Mouse (Mus musculus): ENCODE data around the gene Egfl8. TPM values are rescaled to one million over a fixed set of nuclear protein-coding genes. Genes with fewer than 3 reads are reported as not detected.

The Egfl8 gene
- polyA plus RNA-seq, 1 experiment = 0.16 TPM

GRCm38 (mm10) chr17:34583397-34583796 lies 32.4 kb downstream of the Egfl8 start:
- no peak for TF ChIP-seq CEBPB (IDR thresholded peaks at IDR 0.05; ENCODE audit: insufficient read depth, poor library complexity, severe bottlenecking)
- TF ChIP-seq MYOD1 (IDR thresholded peaks at IDR 0.05; ENCODE audit: control insufficient read depth in 1 of 3, insufficient read length in 2 of 3, low read depth in 2 of 3) = no peak
- no peak for TF ChIP-seq REST (IDR thresholded peaks at IDR 0.05; ENCODE audit: insufficient read depth, insufficient read length)
- no peak for TF ChIP-seq TCF3 (IDR thresholded peaks at IDR 0.05; ENCODE audit: insufficient read length, low read depth)
- TF ChIP-seq POLR2AphosphoS2 (IDR thresholded peaks at IDR 0.05; ENCODE audit: insufficient read length, low read depth) = no peak
- no peak for TF ChIP-seq TCF12 (IDR thresholded peaks at IDR 0.05; ENCODE audit: insufficient read depth, poor library complexity, severe bottlenecking)
- TF ChIP-seq USF1 (IDR thresholded peaks at IDR 0.05; ENCODE audit: low read depth) = no peak

GRCm38 (mm10) chr17:34582528-34582927 lies 33.2 kb downstream of the Egfl8 start:
- H3ac ChIP-seq (ENCODE audit: control insufficient read depth, insufficient read length) = no peak overlapping the region
- H3K79me2 ChIP-seq (ENCODE audit: control insufficient read depth, insufficient read depth) = no peaks in the 10 kb centered on the region
- no peak overlapping the region for H3K4me2 ChIP-seq (ENCODE audit: low read depth)
- TF ChIP-seq POLR2A (IDR thresholded peaks at IDR 0.05; ENCODE audit: insufficient read length, low read depth) (no peak), CEBPB (IDR thresholded peaks at IDR 0.05; ENCODE audit: insufficient read depth, poor library complexity, severe bottlenecking) (no peak), MYOD1 (IDR thresholded peaks at IDR 0.05; ENCODE audit: control insufficient read depth in 1 of 3, insufficient read length in 2 of 3, low read depth in 2 of 3) (no peak), TCF3 (IDR thresholded peaks at IDR 0.05; ENCODE audit: insufficient read length, low read depth) (no peak), MYOG (IDR thresholded peaks at IDR 0.05; ENCODE audit: control insufficient read depth in 1 of 3, insufficient read depth in 1 of 3, insufficient read length in 2 of 3, low read depth in 2 of 3) (no peak), TCF12 (IDR thresholded peaks at IDR 0.05; ENCODE audit: insufficient read depth, poor library complexity, severe bottlenecking) (no peak), USF1 (IDR thresholded peaks at IDR 0.05; ENCODE audit: low read depth) (no peak), MAX (IDR thresholded peaks at IDR 0.05; ENCODE audit: low read depth) (no peak), REST (IDR thresholded peaks at IDR 0.05; ENCODE audit: insufficient read depth, insufficient read length) (no peak), POLR2AphosphoS2 (IDR thresholded peaks at IDR 0.05; ENCODE audit: insufficient read length, low read depth) (no peak), E2F4 (IDR thresholded peaks at IDR 0.05; ENCODE audit: insufficient read depth) (no peak)
- H3K36me3 ChIP-seq (ENCODE audit: control insufficient read depth, insufficient read depth) = no peaks in the 10 kb centered on the region
- H3K4me3 ChIP-seq = no peak overlapping the region
- peaks cover 9% of the 10 kb centered on the region for H3K27me3 ChIP-seq (ENCODE audit: control insufficient read depth, insufficient read depth, insufficient read length)

More at GRCm38 (mm10) chr17:34583397-34583796, 32.4 kb downstream of the Egfl8 start:
- H3K4me3 ChIP-seq = no peak overlapping the region
- H3K79me2 ChIP-seq (ENCODE audit: control insufficient read depth, insufficient read depth) = no peaks in the 10 kb centered on the region
- peaks cover 9% of the 10 kb centered on the region for H3K27me3 ChIP-seq (ENCODE audit: control insufficient read depth, insufficient read depth, insufficient read length)
- no peak overlapping the region for H3K4me2 ChIP-seq (ENCODE audit: low read depth)
- no peaks in the 10 kb centered on the region for H3K36me3 ChIP-seq (ENCODE audit: control insufficient read depth, insufficient read depth)
- H3ac ChIP-seq (ENCODE audit: control insufficient read depth, insufficient read length) = no peak overlapping the region

GRCm38 (mm10) chr17:34578070-34578469 lies 37.7 kb downstream of the Egfl8 start:
- TF ChIP-seq TCF3 (IDR thresholded peaks at IDR 0.05; ENCODE audit: insufficient read length, low read depth) (no peak), MYOG (IDR thresholded peaks at IDR 0.05; ENCODE audit: control insufficient read depth in 1 of 3, insufficient read depth in 1 of 3, insufficient read length in 2 of 3, low read depth in 2 of 3) (no peak), MYOD1 (IDR thresholded peaks at IDR 0.05; ENCODE audit: control insufficient read depth in 1 of 3, insufficient read length in 2 of 3, low read depth in 2 of 3) (no peak), POLR2A (IDR thresholded peaks at IDR 0.05; ENCODE audit: insufficient read length, low read depth) (no peak), USF1 (IDR thresholded peaks at IDR 0.05; ENCODE audit: low read depth) (no peak), MAX (IDR thresholded peaks at IDR 0.05; ENCODE audit: low read depth) (no peak), SRF (IDR thresholded peaks at IDR 0.05; ENCODE audit: control insufficient read depth, insufficient read length, low read depth) (no peak), REST (IDR thresholded peaks at IDR 0.05; ENCODE audit: insufficient read depth, insufficient read length) (no peak), E2F4 (IDR thresholded peaks at IDR 0.05; ENCODE audit: insufficient read depth) (no peak), CEBPB (IDR thresholded peaks at IDR 0.05; ENCODE audit: insufficient read depth, poor library complexity, severe bottlenecking) (no peak), POLR2AphosphoS2 (IDR thresholded peaks at IDR 0.05; ENCODE audit: insufficient read length, low read depth) (no peak), TCF12 (IDR thresholded peaks at IDR 0.05; ENCODE audit: insufficient read depth, poor library complexity, severe bottlenecking) (no peak)
- Histone ChIP-seq H3K4me2 (ENCODE audit: low read depth) (no peak overlapping the region), H3K4me3 (no peak overlapping the region), H3K36me3 (ENCODE audit: control insufficient read depth, insufficient read depth) (no peaks in the 10 kb centered on the region), H3K27me3 (ENCODE audit: control insufficient read depth, insufficient read depth, insufficient read length) (peaks cover 31% of the 10 kb centered on the region), H3ac (ENCODE audit: control insufficient read depth, insufficient read length) (no peak overlapping the region), H3K79me2 (ENCODE audit: control insufficient read depth, insufficient read depth) (no peaks in the 10 kb centered on the region)

- H3K36me3 ChIP-seq (ENCODE audit: control insufficient read depth, insufficient read depth) = no peaks in the 10 kb centered on the region
- no peaks in the 10 kb centered on the region for H3K79me2 ChIP-seq (ENCODE audit: control insufficient read depth, insufficient read depth)
- H3K4me2 ChIP-seq (ENCODE audit: low read depth) = no peak overlapping the region
- no peak for TF ChIP-seq POLR2AphosphoS2 (IDR thresholded peaks at IDR 0.05; ENCODE audit: insufficient read length, low read depth)
- TF ChIP-seq POLR2A (IDR thresholded peaks at IDR 0.05; ENCODE audit: insufficient read length, low read depth) = no peak
- no peak for TF ChIP-seq TCF3 (IDR thresholded peaks at IDR 0.05; ENCODE audit: insufficient read length, low read depth)
- no peak for TF ChIP-seq TCF12 (IDR thresholded peaks at IDR 0.05; ENCODE audit: insufficient read depth, poor library complexity, severe bottlenecking)
- no peak for TF ChIP-seq CEBPB (IDR thresholded peaks at IDR 0.05; ENCODE audit: insufficient read depth, poor library complexity, severe bottlenecking)
- no peak for TF ChIP-seq REST (IDR thresholded peaks at IDR 0.05; ENCODE audit: insufficient read depth, insufficient read length)
- no peak for TF ChIP-seq MYOD1 (IDR thresholded peaks at IDR 0.05; ENCODE audit: control insufficient read depth in 1 of 3, insufficient read length in 2 of 3, low read depth in 2 of 3)
- TF ChIP-seq SRF (IDR thresholded peaks at IDR 0.05; ENCODE audit: control insufficient read depth, insufficient read length, low read depth) = no peak
- no peak for TF ChIP-seq USF1 (IDR thresholded peaks at IDR 0.05; ENCODE audit: low read depth)
- TF ChIP-seq MYOG (IDR thresholded peaks at IDR 0.05; ENCODE audit: control insufficient read depth in 1 of 3, insufficient read depth in 1 of 3, insufficient read length in 2 of 3, low read depth in 2 of 3) = no peak
- TF ChIP-seq MAX (IDR thresholded peaks at IDR 0.05; ENCODE audit: low read depth) = no peak
- TF ChIP-seq E2F4 (IDR thresholded peaks at IDR 0.05; ENCODE audit: insufficient read depth) = no peak
- H3K27me3 ChIP-seq (ENCODE audit: control insufficient read depth, insufficient read depth, insufficient read length) = peaks cover 31% of the 10 kb centered on the region
- H3ac ChIP-seq (ENCODE audit: control insufficient read depth, insufficient read length) = no peak overlapping the region
- no peak overlapping the region for H3K4me3 ChIP-seq
Measured at GRCm38 (mm10) chr17:34576577-34576976, 39.2 kb downstream of the Egfl8 start.

Data from myocyte (in vitro differentiated cells).